Mouse (Mus musculus): ENCODE measurements around the gene Lpin1.

The Lpin1 gene

GRCm38 (mm10) chr12:16618512-16619274 is 7.9 kb upstream of the Lpin1 start:
- DNase-seq (ENCODE audit: low spot score in 2 of 2): peak; percentile 32 to 52

GRCm38 (mm10) chr12:16615738-16616137 is 5.0 kb upstream of the Lpin1 start:
- no peak for DNase-seq (ENCODE audit: low spot score in 2 of 2)

DNA sequence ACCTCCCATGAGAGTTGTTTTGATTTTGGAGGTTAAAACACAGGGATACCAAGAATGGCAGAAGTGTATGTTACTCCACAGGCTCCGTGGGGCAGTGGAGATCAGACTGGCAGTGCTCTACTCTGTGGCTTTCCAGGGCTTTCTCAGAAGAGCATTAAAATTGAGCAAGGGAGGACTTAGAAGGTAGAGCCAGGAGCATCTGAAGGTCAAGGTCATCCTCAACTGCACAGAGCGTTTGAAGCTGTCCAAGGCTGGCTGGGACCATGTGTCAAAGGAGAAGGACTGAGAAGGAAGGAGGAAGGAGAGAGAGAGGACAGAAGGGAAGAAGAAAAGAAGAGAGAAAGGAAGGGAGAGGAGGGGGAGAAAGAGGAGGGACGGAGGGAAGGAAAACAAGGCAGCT is 3.8 kb upstream of the Lpin1 start:
- DNase-seq (ENCODE audit: low spot score in 2 of 2): no peak

DNA sequence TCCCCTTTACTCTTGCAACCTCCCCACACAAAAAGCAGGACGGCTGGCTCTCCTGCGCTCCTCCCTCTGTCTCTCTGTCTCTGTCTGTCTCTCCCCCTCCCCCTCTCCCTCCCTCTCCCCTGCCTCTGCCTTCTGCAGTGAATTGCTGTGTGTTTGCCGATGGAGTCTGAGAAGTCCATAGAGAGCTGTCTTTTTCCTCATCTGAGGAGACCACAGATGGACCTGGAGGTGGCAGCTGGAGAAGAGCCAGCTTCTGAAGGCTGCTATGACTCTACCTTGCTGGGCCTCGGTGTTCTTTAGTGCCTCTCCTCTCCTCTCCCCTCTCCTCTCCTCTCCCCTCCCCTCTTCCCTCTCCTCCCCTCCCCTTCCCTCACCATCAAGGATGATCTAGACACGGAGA is 5.1 kb downstream of the Lpin1 start:
- no peak for DNase-seq (ENCODE audit: low spot score in 2 of 2)

GRCm38 (mm10) chr12:16602271-16602670 is 8.5 kb downstream of the Lpin1 start:
- DNase-seq (ENCODE audit: low spot score in 2 of 2): no peak

GRCm38 (mm10) chr12:16600374-16600773 is 10.4 kb downstream of the Lpin1 start:
- no peak for DNase-seq (ENCODE audit: low spot score in 2 of 2)

DNA sequence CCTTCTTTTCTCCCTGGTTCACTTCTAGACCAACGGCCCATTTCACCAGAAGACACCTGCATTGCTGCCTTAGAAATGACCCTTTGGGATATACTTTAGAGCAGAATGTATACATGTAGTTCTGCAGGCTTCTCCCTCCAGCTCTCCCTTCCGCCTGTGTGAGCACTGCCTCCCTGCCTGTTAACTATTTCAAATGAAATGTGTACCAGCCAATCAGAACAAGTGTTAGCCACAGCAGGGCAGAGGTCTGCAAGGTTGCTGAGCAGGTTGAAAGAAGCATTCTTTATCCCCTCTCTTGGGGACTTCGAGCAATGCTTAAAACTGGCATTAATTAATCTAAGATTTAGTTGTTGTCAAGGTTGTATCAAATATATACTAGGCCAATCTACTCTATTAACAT is 11.4 kb downstream of the Lpin1 start:
- DNase-seq (ENCODE audit: low spot score in 2 of 2): no peak

DNA sequence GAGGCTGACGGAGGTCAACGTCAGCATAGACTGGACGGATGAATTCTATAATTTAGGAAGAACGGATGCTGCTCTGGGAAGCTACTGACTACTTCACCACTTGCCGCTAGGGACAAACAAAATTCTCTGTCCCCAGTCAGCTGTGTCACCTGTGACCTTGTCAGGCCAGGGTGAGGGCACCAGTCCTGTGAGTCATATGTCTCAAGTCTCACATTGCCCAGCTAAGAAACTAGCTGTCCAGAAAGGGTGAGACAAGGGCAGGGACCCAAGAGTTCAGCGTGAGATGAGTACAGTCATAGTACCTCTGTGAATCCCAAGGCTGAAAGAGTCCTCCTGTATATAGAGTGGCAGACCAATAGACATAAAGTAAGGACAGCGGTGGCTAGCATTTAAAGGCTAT is 17.0 kb downstream of the Lpin1 start:
- no peak for DNase-seq (ENCODE audit: low spot score in 2 of 2)

- DNase-seq (ENCODE audit: low spot score in 2 of 2): no peak
Measured at GRCm38 (mm10) chr12:16593014-16593413, 17.8 kb downstream of the Lpin1 start.

DNA sequence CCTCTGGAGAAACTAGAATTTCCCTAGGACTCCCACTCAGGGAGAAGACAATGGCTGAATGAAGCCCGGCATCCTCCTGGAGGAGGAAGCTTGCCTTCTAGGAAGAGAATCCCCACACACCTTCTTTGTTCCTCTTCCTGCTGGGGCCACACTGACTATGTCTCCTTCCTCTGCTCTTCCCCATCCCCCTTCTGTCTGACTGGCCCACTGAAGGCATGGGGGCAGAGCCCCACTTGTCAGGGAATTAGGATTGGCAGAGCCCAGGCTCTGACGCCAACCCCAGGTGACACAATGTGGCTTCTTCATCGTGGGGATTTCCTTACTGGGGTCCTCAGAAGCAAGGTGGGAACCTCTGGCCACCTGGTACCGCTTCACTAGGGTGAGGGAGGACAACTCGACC is 18.3 kb downstream of the Lpin1 start:
- no peak for DNase-seq (ENCODE audit: low spot score in 2 of 2)

DNA sequence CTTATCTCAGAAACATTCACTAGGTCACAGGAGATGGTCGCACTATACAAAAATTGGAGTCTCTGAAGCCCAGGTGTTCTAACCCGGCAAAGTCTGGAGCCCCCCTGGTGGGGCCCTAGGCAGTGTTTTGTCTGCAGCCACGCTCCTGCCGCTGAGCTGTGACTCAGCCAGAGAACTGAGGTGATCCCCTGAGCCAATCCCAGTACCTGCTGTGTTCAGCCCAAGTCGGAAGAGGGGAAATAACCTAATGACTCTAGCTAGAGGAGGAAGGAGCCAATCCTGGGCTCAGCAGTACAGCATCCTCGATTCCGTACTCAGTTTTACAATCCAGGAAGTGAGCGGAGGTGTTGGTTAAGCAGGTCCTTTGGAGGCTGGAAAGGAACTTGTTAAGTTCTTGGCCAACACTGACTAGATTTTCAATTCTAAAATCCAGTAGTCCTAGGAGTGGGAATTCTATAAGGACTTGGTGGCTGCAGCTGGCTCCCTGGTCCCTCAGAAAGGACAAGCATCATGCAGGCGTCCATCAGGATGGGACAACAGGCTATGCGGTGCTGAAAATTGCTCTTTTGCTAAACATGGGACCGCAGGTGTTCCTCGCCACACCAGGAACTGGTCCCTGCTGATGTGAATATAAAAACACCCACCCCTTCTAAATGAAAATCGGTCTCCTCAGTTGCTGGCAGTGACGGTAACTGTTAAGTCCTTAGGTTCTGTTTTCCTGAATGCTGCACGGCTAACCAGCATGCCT is 19.1 kb downstream of the Lpin1 start:
- peak; percentile 51 to 71 for DNase-seq (ENCODE audit: low spot score in 2 of 2)

- no peak for DNase-seq (ENCODE audit: low spot score in 2 of 2)
Measured at GRCm38 (mm10) chr12:16589966-16590365, 20.8 kb downstream of the Lpin1 start.

DNA sequence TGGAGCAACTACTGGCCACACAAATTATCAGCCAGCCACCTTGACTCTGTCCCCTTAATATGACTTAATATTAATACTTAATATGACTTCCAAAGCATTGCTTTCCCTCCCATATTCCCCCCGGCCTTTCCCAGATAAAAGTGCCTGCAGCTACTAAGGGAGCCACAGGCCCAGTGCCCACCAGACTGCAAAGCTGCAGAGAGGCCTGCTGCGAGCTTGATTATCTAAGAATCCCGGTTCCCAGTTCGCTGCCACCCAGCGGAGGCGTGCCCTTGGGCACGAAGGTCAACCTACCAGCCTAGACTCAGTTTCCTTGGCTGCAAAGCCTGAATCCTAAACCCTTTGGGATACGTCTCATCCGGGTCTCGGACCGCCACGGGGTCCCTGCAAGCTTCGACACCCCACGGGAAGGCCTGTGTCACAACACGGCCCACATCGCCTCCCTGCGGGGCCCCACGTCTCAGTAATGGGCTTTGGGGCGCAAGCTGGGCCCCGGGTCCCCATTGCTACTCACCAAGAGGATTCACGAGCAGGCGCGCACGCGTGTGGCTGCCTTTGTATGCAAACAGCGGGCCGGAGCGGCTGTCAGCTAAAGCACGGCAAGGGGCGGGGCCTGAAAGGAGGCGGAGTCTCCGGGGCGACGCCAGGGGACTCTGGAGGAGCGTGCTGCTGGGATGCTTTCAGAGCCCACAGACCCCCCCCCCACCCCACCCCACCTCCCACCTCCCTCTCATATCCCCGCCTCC is 21.4 kb downstream of the Lpin1 start:
- peak; percentile 76 to 83 for DNase-seq (ENCODE audit: low spot score in 2 of 2)

GRCm38 (mm10) chr12:16588396-16589042 is 22.2 kb downstream of the Lpin1 start:
- peak in 1 of 2 experiments; percentile 33 for DNase-seq (ENCODE audit: low spot score in 2 of 2)

- no peak for DNase-seq (ENCODE audit: low spot score in 2 of 2)
Measured at GRCm38 (mm10) chr12:16587767-16588166, 23.0 kb downstream of the Lpin1 start.

- DNase-seq (ENCODE audit: low spot score in 2 of 2): no peak
Measured at GRCm38 (mm10) chr12:16587111-16587510, 23.7 kb downstream of the Lpin1 start.

GRCm38 (mm10) chr12:16584964-16585363 is 25.8 kb downstream of the Lpin1 start:
- no peak for DNase-seq (ENCODE audit: low spot score in 2 of 2)

DNA sequence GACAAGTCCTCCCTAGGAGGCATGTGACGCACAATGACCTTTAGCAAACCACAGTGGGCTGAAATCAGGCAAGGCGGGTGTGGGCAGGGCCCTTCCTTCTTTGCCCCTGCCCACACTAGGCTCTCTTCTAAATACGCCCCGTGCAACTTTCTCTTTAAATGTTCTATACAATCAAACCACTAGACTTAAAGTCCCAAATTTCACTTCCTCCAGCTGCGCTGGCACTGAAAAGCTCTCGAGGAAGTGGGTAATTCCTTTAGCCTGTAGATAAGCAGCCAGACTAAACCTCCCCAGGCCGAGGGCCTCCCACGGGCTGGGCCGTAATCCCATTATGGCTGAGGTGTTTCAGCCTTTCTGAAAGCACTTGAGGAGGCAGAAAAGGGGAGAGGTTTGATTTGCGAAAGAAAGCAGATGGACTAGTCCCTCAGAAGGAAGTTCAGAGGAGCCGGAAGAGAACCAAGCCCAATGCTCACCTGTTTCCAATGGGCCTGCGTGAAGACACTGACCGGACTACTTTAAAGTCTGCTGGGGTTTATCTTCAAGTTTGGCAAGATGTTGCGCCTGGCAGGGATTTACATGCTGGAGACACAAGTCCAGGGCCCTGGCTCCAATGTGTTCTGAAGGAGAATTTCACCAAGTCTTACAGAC is 26.6 kb downstream of the Lpin1 start:
- DNase-seq (ENCODE audit: low spot score in 2 of 2): no peak

DNA sequence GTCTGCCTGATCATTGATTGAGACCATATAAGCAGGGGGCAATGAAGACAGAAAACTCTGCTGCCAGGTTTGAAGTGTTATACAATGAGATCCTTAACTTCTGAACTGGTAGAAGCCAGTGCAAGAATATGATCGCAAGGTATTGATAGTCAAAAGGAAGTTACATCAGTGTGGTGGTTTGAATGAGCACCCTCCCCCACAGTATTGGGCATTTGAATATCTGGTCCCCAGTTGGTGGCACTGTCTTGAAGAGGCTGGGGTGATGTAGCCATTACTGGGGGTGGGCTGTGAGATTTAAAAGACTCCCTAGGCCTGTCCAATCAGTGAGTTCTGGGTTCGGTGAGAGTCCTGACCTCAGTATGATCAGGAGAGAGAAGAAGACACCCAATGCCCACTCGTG is 27.5 kb downstream of the Lpin1 start:
- DNase-seq (ENCODE audit: low spot score in 2 of 2): no peak

GRCm38 (mm10) chr12:16580306-16580705 is 30.5 kb downstream of the Lpin1 start:
- DNase-seq (ENCODE audit: low spot score in 2 of 2): no peak

GRCm38 (mm10) chr12:16577665-16578233 is 33.0 kb downstream of the Lpin1 start:
- no peak for DNase-seq (ENCODE audit: low spot score in 2 of 2)
